8 mouse cellular contexts compared by ENCODE assay signal in genomic region chr13:91807155-91807839, GRCm38 (mm10). TPM values are rescaled to one million over a fixed set of nuclear protein-coding genes. Genes with fewer than 3 reads are reported as not detected.
A peak's percentile ranks its signal among the peaks of the same experiment; 100 is the strongest.
DNase-seq lines count a peak whose midpoint lies in the region; ATAC-seq lines count a peak whose summit lies in the region.

TSS of gene Zcchc9 (minus strand) at chr13:91807705.

- DNase-seq in ZHBTc4 (ENCODE audit: low read depth, low spot score), result peak; percentile 94
- peak; percentile 76 to 82 for DNase-seq in gastrocnemius, adult 8-10 months (ENCODE audit: low spot score in 2 of 2)
- peak; percentile 63 for DNase-seq in hindlimb bud, embryonic 11.5 days (ENCODE audit: extremely low spot score, low read depth, low spot score)
- DNase-seq in left cerebral cortex, adult 8-10 months (ENCODE audit: low spot score in 2 of 2), result peak; percentile 87 to 88
- DNase-seq in right cerebral cortex, postnatal 10 days (ENCODE audit: low spot score in 2 of 2), result peak; percentile 94 to 95
- peak; percentile 83 for DNase-seq in urinary bladder, postnatal 25 days (ENCODE audit: low spot score)

- H3K4me1 ChIP-seq in megakaryocyte, embryonic 14.5 days, result peaks cover 22% of the 10 kb centered on the region; the same call in 1 of the 2 replicates

- peak; percentile 95 for ATAC-seq in common myeloid progenitor, adult 5-6 weeks (replicated peaks; ENCODE audit: low read depth, poor library complexity, severe bottlenecking)

- peak within 1 kb of the TSS; percentile 99 for H3K4me3 ChIP-seq in megakaryocyte, embryonic 14.5 days (replicated peaks)

- no peaks in the 10 kb centered on the region for H3K9me3 ChIP-seq in megakaryocyte, embryonic 14.5 days

- H3K36me3 ChIP-seq in megakaryocyte, embryonic 14.5 days (replicated peaks; ENCODE audit: low read length), result peaks cover 21% of the 10 kb centered on the region

- H3K27me3 ChIP-seq in megakaryocyte, embryonic 14.5 days (replicated peaks), result no peaks in the 10 kb centered on the region

RNA-seq across cellular contexts. Expression of gene Zcchc9, which starts in this region (rescaled TPM):
- total RNA-seq in common myeloid progenitor, adult 5-6 weeks (2017), result 36.7 and 46.4 TPM in 2 replicates
- 10 to 100 TPM; 11.6 to 13.1 (median 12.6) TPM for total RNA-seq in gastrocnemius, adult 8-10 months (2022)
- total RNA-seq in left cerebral cortex, adult 8-10 months (2022), result 10 to 100 TPM; 14.0 to 15.7 (median 14.6) TPM
- 1.4 TPM in 1 of 2 replicates, not detected in the other for polyA plus RNA-seq in megakaryocyte, embryonic 14.5 days (2012; ENCODE audit: insufficient read depth, low replicate concordance)

Comparison
In these comparisons a context has a peak if more than half of its experiments do, and no peak if none do; other contexts are left out.
1. Peak in every context shown above with its lines: DNase-seq, ATAC-seq and H3K4me3 ChIP-seq.